Mouse (Mus musculus) forebrain, embryonic 16.5 days (tissue): ENCODE results near the gene Psmb7. TPM values are rescaled to one million over a fixed set of nuclear protein-coding genes. Genes with fewer than 3 reads are reported as not detected.

Source experiments
- ATAC-seq: fragments of 200-750 bp; cut with Nextera tagmentation; 2 replicates; pipeline ENCODE4 v1.8.0; 2017; ENCODE audit warnings: mild to moderate bottlenecking, moderate library complexity
- H3K27ac ChIP-seq: fragments of 300-500 bp; sonication (generic); 2 replicates; pipeline ENCODE4 v1.5.1; 2014; ENCODE audit warnings: low read length, control low read depth
- H3K27me3 ChIP-seq: fragments of 300-500 bp; sonication (generic); replicated peaks from 2 replicates; pipeline ENCODE4 v1.6.1; 2014; ENCODE audit warnings: low read length; ENCODE audit not compliant: control insufficient read depth, insufficient read depth
- H3K36me3 ChIP-seq: fragments of 300-500 bp; sonication (generic); 2 replicates; pipeline ENCODE4 v1.6.1; 2014; ENCODE audit not compliant: control insufficient read depth, insufficient read depth
- H3K4me1 ChIP-seq: fragments of 300-500 bp; sonication (generic); replicated peaks from 2 replicates; pipeline ENCODE4 v1.6.1; 2014; ENCODE audit warnings: low read length; ENCODE audit not compliant: control insufficient read depth, insufficient read depth
- H3K4me2 ChIP-seq: fragments of 300-500 bp; sonication (generic); 2 replicates; pipeline ENCODE4 v1.6.1; 2014; ENCODE audit warnings: mild to moderate bottlenecking, low read length, control low read depth
- H3K4me3 ChIP-seq: fragments of 300-500 bp; sonication (generic); replicated peaks from 2 replicates; pipeline ENCODE4 v1.5.1; 2014; ENCODE audit warnings: mild to moderate bottlenecking, low read length, control low read depth
- H3K9ac ChIP-seq: fragments of 300-500 bp; sonication (generic); replicated peaks from 2 replicates; pipeline ENCODE4 v1.6.1; 2014; ENCODE audit warnings: low read depth, low read length, control low read depth
- H3K9me3 ChIP-seq: fragments of 300-500 bp; sonication (generic); 2 replicates; pipeline ENCODE4 v1.6.1; 2016; ENCODE audit warnings: low read length; ENCODE audit not compliant: control insufficient read depth
- WGBS: fragments of 180-500 bp; shearing (Covaris S2); extraction: QIAGEN DNeasy Blood & Tissue Kit; methylation state at CpG from one replicate; pipeline ENCODE4 v1.1.7; 2014; 5-methylcytosine and 5-hydroxymethylcytosine counted together
- polyA plus RNA-seq: library from polyadenylated mRNA; unstranded; fragments of >200 nt; fragmentation: Nextera tagmentation; extraction: Ambion mirVana; gene quantifications from 2 replicates; pipeline ENCODE4 v1.2.1, GENCODE M21; 2015

Psmb7 gene
- polyA plus RNA-seq, 1 experiment from 2014 or later = 289 TPM

DNA sequence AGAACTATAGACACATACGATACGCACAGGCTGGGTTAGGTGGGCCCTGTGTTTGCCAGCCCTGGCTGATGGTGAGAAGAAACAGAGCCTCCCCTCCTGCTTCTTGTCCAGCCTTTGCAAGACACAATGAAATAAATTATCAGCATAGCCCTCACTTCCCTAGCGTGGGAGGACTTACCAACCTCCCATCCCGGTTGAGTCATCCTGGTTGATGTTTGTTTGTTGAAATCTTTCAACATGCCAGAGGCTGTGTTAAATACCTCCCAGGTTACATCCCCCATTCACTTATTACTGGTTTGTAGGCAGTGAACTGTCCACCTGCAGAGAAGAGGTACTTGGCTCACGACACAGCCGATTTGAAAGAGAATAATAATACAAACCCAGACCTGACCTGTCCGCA is 3.8 kb upstream of the Psmb7 start:
- peak overlapping the region; percentile 30; the same call in 1 of the 2 replicates for H3K27ac ChIP-seq
- H3K27me3 ChIP-seq = no peaks in the 10 kb centered on the region
- no peak overlapping the region for H3K4me3 ChIP-seq
- ATAC-seq = no peak
- H3K36me3 ChIP-seq = no peaks in the 10 kb centered on the region
- WGBS = 74% methylated on average over 7 of the region's 7 CpGs
- H3K9me3 ChIP-seq = no peaks in the 10 kb centered on the region
- no peak overlapping the region for H3K9ac ChIP-seq
- peak overlapping the region; percentile 22; the same call in 1 of the 2 replicates for H3K4me2 ChIP-seq
- peaks cover 18% of the 10 kb centered on the region for H3K4me1 ChIP-seq

DNA sequence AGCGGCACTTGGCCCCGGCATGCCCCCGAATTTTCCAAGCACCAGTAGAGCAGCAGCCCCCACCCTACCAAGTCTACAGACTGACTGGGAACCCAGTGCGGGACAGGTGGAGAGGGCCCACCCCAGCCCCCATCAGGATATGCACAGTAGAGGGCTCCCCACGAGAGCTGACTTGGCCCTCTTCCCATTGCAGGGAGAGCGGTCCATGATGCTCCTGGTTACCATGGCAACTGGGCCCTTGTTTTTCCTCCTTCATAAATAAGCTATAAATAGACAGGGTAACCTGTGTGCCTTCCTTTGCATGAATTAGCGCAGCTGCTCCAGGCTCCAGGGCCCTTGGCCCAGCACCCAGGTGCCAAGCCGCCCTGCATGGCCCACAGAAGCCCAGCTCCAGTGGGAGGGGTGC is 3.3 kb upstream of the Psmb7 start:
- Histone ChIP-seq H3K36me3 (no peaks in the 10 kb centered on the region), H3K4me3 (no peak overlapping the region), H3K4me1 (peaks cover 21% of the 10 kb centered on the region), H3K27me3 (no peaks in the 10 kb centered on the region), H3K4me2 (peak overlapping the region; percentile 22), H3K9me3 (no peaks in the 10 kb centered on the region), H3K27ac (peak overlapping the region; percentile 30; the same call in 1 of the 2 replicates), H3K9ac (no peak overlapping the region)
- 39% methylated on average over 8 of the region's 8 CpGs for WGBS
- peak; percentile 51 for ATAC-seq

DNA sequence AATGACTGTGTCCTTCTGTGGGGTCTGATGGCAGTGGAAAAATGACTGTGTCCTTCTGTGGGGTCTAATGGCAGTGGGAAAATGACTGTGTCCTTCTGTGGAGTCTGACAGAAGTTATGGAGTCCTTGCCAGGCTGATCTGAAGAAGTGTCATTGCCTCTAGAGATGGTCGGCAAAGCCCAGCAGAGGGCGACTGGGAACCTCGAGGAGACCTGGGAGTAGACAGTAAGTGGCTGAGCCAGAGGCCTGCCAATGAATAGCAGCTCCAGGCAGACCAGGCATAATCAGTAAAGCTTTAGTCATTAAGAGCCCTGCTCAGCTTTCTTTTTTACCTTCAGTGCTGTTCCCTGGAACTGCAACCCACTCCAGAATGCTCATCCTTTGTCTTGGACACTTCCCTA is 2.0 kb upstream of the Psmb7 start:
- Histone ChIP-seq H3K4me2 (no peak overlapping the region), H3K9me3 (no peaks in the 10 kb centered on the region), H3K4me1 (peaks cover 21% of the 10 kb centered on the region), H3K27me3 (no peaks in the 10 kb centered on the region), H3K27ac (no peak overlapping the region), H3K36me3 (peaks cover 5% of the 10 kb centered on the region; the same call in 1 of the 2 replicates), H3K4me3 (no peak overlapping the region), H3K9ac (no peak overlapping the region)
- WGBS = 0% methylated on average over 3 of the region's 3 CpGs
- peak; percentile 54 for ATAC-seq

DNA sequence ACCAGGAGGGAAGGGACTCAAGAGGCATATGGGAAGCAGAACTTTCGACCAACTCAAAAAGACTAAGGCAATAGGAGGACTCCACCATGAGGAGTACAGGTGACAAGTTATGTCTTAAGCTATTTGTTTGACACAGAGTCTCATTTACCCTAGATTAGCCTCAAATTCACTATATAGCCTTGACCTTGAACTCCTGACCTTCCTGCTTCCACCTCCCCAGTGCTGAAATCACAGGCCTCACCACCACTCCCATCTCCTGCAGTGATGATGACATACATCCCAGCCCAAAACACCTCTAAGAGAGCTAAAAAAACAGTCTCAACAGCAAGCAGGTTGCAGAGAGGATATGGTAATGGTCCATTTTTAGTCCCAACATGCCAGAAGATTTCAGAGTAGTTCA is 2.1 kb downstream of the Psmb7 start:
- no peaks in the 10 kb centered on the region for H3K27me3 ChIP-seq

DNA sequence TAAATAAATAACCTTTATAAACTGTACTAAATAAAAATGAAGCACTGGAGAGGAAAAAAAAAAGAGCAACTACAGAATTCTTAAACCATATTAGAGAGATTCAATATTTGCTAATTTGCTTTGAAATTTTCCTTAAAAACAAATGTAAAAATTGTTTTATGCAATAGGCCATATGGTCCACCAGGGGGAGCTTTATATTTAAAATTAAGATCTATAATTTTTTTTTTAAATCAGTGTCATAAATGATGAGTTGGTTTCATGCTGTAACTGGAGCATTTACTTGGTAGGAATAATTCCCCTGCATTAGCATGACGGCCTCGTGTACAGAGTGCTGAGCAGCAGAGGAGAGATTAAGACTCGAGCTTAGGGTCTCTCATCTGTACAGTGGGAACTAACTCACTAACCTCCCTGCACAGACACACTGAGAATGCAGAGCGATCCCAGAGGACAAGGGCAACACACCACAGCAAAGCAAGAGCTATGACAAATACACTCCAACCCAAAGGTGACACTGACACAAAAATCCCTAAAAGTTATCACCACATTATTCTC is 6.1 kb downstream of the Psmb7 start:
- H3K4me1 ChIP-seq = peaks cover 4% of the 10 kb centered on the region
- H3K36me3 ChIP-seq = peaks cover 40% of the 10 kb centered on the region
- no peak overlapping the region for H3K4me2 ChIP-seq
- no peak overlapping the region for H3K4me3 ChIP-seq
- 65% methylated on average over 4 of the region's 4 CpGs for WGBS
- H3K9me3 ChIP-seq = no peaks in the 10 kb centered on the region
- no peak for ATAC-seq
- H3K9ac ChIP-seq = no peak overlapping the region
- H3K27ac ChIP-seq = no peak overlapping the region
- H3K27me3 ChIP-seq = no peaks in the 10 kb centered on the region

More for the DNA sequence above, 2.1 kb downstream of the Psmb7 start:
- H3K9ac ChIP-seq = no peak overlapping the region
- H3K4me3 ChIP-seq = no peak overlapping the region
- H3K9me3 ChIP-seq = no peaks in the 10 kb centered on the region
- H3K27ac ChIP-seq = no peak overlapping the region
- peaks cover 13% of the 10 kb centered on the region for H3K4me1 ChIP-seq
- 94% methylated on average over 1 of the region's 1 CpGs for WGBS
- H3K36me3 ChIP-seq = peaks cover 24% of the 10 kb centered on the region
- ATAC-seq = no peak
- H3K4me2 ChIP-seq = no peak overlapping the region

DNA sequence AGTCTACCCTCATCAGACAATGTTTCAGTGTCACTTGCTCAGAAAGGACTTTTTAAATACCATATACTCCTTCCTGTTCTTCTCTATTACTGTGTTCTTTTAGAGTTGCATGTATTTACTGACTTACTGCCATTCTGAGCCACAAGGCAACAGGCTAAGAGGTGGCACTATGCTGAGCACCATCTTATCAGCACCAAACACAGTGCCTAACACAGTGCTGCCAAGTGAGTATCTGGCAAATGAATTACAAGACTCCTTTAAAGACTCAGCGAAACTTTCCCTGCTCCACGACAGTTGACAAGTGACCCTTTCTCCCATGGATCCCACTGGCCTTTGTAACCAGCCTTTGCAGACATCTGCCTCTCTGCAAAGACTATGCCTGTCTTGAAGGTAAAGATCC is 13.3 kb downstream of the Psmb7 start:
- peaks cover 37% of the 10 kb centered on the region for H3K36me3 ChIP-seq
- 85% methylated on average over 2 of the region's 2 CpGs for WGBS
- ATAC-seq = no peak

DNA sequence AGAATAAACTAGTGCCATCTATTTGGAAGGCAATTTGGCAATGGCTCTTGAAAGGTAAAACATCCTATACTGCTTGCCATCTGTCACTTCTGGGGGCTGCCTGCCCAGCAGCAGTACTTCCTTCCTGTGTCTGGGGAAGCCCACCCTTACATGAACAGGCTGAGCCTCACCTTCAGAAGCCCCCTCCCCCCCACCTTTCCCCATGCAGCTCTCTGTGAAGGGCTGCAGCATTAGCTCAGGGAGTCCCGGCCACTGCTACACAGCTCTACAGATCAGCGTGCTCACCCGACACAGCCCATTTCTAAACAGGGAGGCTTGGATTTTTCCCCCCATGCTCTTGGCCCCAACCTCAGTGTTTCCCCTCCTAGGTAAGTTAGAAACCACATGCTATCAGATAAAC is 14.4 kb downstream of the Psmb7 start:
- Histone ChIP-seq H3K4me1 (no peaks in the 10 kb centered on the region), H3K4me2 (no peak overlapping the region), H3K27me3 (no peaks in the 10 kb centered on the region), H3K9ac (no peak overlapping the region), H3K9me3 (no peaks in the 10 kb centered on the region), H3K27ac (no peak overlapping the region), H3K36me3 (peaks cover 34% of the 10 kb centered on the region), H3K4me3 (no peak overlapping the region)
- ATAC-seq = no peak
- WGBS = 89% methylated on average over 3 of the region's 3 CpGs

More for the DNA sequence above, 13.3 kb downstream of the Psmb7 start:
- Histone ChIP-seq H3K9ac (no peak overlapping the region), H3K4me1 (no peaks in the 10 kb centered on the region), H3K27me3 (no peaks in the 10 kb centered on the region), H3K4me2 (no peak overlapping the region), H3K27ac (no peak overlapping the region), H3K4me3 (no peak overlapping the region), H3K9me3 (no peaks in the 10 kb centered on the region)

DNA sequence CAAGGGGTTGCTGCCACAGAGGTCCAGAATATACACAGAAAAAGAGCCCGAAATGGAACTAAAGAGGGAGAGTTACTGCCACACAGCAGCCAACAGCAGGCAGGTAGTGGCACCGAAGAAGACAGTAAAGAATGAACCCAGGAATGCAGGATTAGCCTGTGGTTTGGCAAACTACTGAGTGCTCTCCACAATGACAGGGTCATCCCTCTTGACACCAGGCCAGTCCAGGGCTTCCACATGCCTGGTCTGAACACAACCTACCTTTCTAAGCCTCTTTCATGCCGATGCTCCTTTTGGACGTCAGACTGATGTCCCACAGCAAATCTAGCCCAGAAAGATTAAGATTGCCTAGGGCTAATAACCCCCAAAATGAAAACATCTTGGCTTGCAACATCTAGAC is 15.1 kb downstream of the Psmb7 start:
- no peaks in the 10 kb centered on the region for H3K4me1 ChIP-seq
- no peak for ATAC-seq
- peaks cover 29% of the 10 kb centered on the region for H3K36me3 ChIP-seq
- WGBS = 88% methylated on average over 4 of the region's 4 CpGs
- H3K9me3 ChIP-seq = no peaks in the 10 kb centered on the region
- no peak overlapping the region for H3K4me3 ChIP-seq
- no peak overlapping the region for H3K4me2 ChIP-seq
- H3K27me3 ChIP-seq = no peaks in the 10 kb centered on the region
- no peak overlapping the region for H3K27ac ChIP-seq
- H3K9ac ChIP-seq = no peak overlapping the region

DNA sequence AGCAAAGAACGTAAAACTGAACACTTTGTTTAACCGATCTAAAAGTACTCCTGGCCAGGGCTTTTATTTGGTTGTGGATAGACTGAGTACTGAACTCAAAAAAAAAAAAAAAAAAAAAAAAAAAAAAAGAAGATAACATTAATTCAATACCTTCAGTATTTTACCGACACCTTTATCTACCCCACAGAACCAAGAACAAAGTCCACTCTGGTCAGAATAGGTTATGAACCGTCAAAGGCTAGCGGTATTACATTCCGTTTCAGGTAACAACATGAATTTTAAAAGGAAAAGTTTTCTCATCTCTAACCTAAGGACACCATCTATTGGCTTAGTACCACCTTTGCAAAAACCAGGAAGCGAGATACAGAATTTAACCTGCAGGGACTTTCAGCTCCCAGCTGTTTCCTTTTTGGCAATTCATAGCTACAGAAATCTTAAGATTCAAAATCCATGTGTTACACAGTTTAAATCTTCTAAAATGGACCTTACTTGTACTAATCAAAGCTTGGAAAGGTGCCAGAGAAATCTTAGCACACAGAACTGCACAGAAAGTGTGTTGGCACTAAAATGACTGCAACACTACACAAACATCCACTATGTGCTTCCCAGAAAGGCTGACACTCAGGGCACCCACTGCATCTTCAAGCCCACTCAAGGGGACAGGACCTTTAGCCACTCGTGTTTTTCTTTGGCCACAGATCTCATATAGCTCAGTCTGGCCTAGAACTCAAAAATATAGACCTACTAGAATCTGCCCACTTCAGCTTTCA is 19.9 kb downstream of the Psmb7 start:
- H3K27me3 ChIP-seq = no peaks in the 10 kb centered on the region
- WGBS = 86% methylated on average over 8 of the region's 8 CpGs
- H3K9ac ChIP-seq = no peak overlapping the region
- no peak for ATAC-seq
- H3K27ac ChIP-seq = no peak overlapping the region
- no peak overlapping the region for H3K4me3 ChIP-seq
- no peaks in the 10 kb centered on the region for H3K9me3 ChIP-seq
- peaks cover 17% of the 10 kb centered on the region for H3K4me1 ChIP-seq
- peaks cover 7% of the 10 kb centered on the region for H3K36me3 ChIP-seq
- no peak overlapping the region for H3K4me2 ChIP-seq
